Mouse (Mus musculus) hindbrain, embryonic 15.5 days (tissue): ENCODE measurements at regions not wholly inside any gene's neighbourhood (a gene's known extent, or its start where the extent isn't known, plus 50 kb on each side); places are given as distances from the start of the nearest gene placed in this dataset.

Source experiments
- ATAC-seq: fragments of 200-750 bp; cut with Nextera tagmentation; 2 replicates; pipeline ENCODE4 v1.8.0; 2017; ENCODE audit warnings: low read depth, moderate number of reproducible peaks, moderate TSS enrichment; ENCODE audit not compliant: low FRiP score
- H3K27ac ChIP-seq: fragments of 300-500 bp; sonication (generic); replicated peaks from 2 replicates; pipeline ENCODE4 v1.5.1; 2015; ENCODE audit warnings: mild to moderate bottlenecking, inconsistent platforms
- H3K27me3 ChIP-seq: fragments of 300-500 bp; sonication (generic); 2 replicates; pipeline ENCODE4 v1.6.1; 2015; ENCODE audit warnings: control low read depth, inconsistent platforms
- H3K36me3 ChIP-seq: fragments of 300-500 bp; sonication (generic); 2 replicates; pipeline ENCODE4 v1.6.1; 2015; ENCODE audit warnings: control low read depth, inconsistent platforms
- H3K4me1 ChIP-seq: fragments of 300-500 bp; sonication (generic); replicated peaks from 2 replicates; pipeline ENCODE4 v1.6.1; 2015; ENCODE audit warnings: control low read depth, inconsistent platforms
- H3K4me2 ChIP-seq: fragments of 300-500 bp; sonication (generic); 2 replicates; pipeline ENCODE4 v1.6.1; 2015; ENCODE audit warnings: moderate library complexity, mild to moderate bottlenecking, inconsistent platforms
- H3K4me3 ChIP-seq: fragments of 300-500 bp; sonication (generic); 2 replicates; pipeline ENCODE4 v1.5.1; 2015; ENCODE audit warnings: mild to moderate bottlenecking, inconsistent platforms
- H3K9ac ChIP-seq: fragments of 300-500 bp; sonication (generic); 2 replicates; pipeline ENCODE4 v1.6.1; 2015; ENCODE audit warnings: inconsistent platforms
- H3K9me3 ChIP-seq: fragments of 300-500 bp; sonication (generic); 2 replicates; pipeline ENCODE4 v1.6.1; 2016; ENCODE audit warnings: control low read depth, inconsistent platforms
- WGBS: fragments of 180-500 bp; shearing (Covaris S2); methylation state at CpG from one replicate; pipeline ENCODE4 v1.1.7; 2015; 5-methylcytosine and 5-hydroxymethylcytosine counted together

DNA sequence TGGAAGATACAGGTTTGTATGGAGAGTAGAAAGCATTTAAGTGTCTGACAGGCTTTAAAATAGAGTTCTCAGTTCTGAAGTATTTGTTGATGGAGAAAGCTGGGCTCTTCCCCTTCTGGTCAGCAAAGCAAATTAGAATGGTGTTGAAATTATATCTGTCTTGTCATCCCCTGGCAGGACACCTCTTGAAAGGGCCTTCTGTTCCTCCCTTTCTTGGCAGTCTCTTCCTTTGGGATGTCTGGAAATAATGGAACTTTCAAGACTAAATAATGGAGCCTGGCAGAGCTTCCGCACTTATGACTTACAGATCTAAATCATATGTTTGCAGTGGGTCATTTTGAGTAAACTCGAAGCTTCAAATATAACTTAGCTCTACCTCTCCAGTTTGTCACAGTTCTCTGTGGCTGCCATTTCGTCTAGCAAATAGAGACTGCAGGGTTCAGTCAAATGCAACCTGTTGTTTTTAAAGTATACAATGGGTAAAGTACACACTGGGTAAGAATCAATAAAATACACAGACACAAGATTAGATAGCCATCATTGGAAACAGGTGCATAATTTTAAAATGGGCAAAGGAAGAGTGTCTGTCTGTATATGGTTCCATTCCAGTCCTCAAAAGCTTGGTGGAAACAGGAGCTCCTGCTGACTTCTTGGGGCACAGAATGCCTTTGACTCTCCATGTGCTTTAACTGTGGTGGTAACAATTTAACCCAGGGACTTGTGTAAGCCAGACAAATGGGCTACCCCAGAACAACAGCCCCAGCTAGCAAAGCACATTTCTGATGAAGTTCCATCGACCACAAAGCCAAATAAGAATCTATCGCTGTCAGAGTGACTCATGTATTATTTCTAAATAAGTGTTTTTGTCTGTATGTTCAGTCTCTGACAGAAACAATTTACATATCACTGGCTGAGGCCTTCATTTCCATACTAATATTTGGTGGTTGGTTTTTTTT lies 3524.4 kb upstream of the Gm7489 start:
- Histone ChIP-seq H3K27ac (no peak overlapping the region), H3K9me3 (no peaks in the 10 kb centered on the region), H3K9ac (no peak overlapping the region), H3K36me3 (no peaks in the 10 kb centered on the region), H3K4me2 (no peak overlapping the region), H3K4me1 (no peaks in the 10 kb centered on the region), H3K27me3 (no peaks in the 10 kb centered on the region), H3K4me3 (no peak overlapping the region)
- ATAC-seq: no peak
- whole genome bisulfite sequencing: 73% methylated on average over 5 of the region's 5 CpGs

GRCm38 (mm10) chr15:50361334-50361733 lies 3523.4 kb upstream of the Gm7489 start:
- ATAC-seq: no peak
- WGBS: 86% methylated on average over 8 of the region's 8 CpGs
- Histone ChIP-seq H3K4me1 (no peaks in the 10 kb centered on the region), H3K27ac (no peak overlapping the region), H3K9me3 (no peaks in the 10 kb centered on the region), H3K9ac (no peak overlapping the region), H3K36me3 (no peaks in the 10 kb centered on the region), H3K27me3 (no peaks in the 10 kb centered on the region), H3K4me3 (no peak overlapping the region), H3K4me2 (no peak overlapping the region)

- no peak overlapping the region for H3K9ac ChIP-seq
- no peak for ATAC-seq
- no peaks in the 10 kb centered on the region for H3K27me3 ChIP-seq
- no peaks in the 10 kb centered on the region for H3K36me3 ChIP-seq
- no peak overlapping the region for H3K27ac ChIP-seq
- no peaks in the 10 kb centered on the region for H3K9me3 ChIP-seq
- WGBS: 80% methylated on average over 4 of the region's 4 CpGs
- H3K4me1 ChIP-seq: no peaks in the 10 kb centered on the region
- H3K4me2 ChIP-seq: no peak overlapping the region
- no peak overlapping the region for H3K4me3 ChIP-seq
These were observed 3522.8 kb upstream of the Gm7489 start for GRCm38 (mm10) chr15:50361751-50362507.

DNA sequence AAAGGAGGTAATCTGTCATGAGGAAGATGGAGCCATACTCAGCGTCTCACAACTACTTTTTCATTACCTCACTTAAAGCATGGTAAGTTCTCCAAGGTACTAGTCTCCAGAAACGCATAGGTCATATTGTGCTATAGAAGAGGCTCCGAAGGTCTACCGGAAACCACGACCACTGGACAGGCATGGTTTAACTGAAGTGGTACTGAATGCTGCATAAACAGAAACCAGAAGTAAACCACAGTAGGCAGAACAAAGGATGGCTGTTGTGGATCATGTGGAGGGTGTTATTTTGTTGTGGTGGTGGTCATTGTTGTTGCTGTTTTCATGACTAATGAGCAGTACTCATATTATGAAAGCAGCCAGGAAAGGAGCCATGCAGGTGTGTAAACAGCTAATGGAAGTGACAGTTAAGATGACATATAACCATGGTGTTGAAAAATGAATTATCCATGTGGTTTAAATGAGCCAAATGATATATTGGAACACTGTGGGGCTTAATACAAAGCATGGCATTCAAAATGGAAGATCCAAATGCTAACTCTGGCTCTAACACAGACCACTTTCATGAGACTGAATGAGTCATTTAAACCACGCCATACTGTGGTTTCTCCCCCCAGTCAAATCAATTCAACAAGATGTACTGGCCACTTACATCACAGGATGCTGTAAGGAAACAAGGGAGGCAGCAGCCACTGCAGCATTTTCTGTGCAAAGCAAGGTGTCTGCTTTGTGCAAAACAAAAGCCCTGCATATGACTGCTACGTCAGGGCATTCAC lies 3484.5 kb upstream of the Gm7489 start:
- 84% methylated on average over 7 of the region's 7 CpGs for WGBS

GRCm38 (mm10) chr15:50401386-50401785 lies 3483.3 kb upstream of the Gm7489 start:
- Histone ChIP-seq H3K4me1 (no peaks in the 10 kb centered on the region), H3K9me3 (no peaks in the 10 kb centered on the region), H3K4me2 (no peak overlapping the region), H3K27me3 (no peaks in the 10 kb centered on the region), H3K27ac (no peak overlapping the region), H3K36me3 (no peaks in the 10 kb centered on the region), H3K4me3 (no peak overlapping the region), H3K9ac (no peak overlapping the region)
- ATAC-seq: no peak
- 95% methylated on average over 2 of the region's 2 CpGs for WGBS

More for the DNA sequence above, 3484.5 kb upstream of the Gm7489 start:
- Histone ChIP-seq H3K4me3 (no peak overlapping the region), H3K27ac (no peak overlapping the region), H3K27me3 (no peaks in the 10 kb centered on the region), H3K9ac (no peak overlapping the region), H3K4me1 (no peaks in the 10 kb centered on the region), H3K4me2 (no peak overlapping the region), H3K36me3 (no peaks in the 10 kb centered on the region), H3K9me3 (no peaks in the 10 kb centered on the region)
- ATAC-seq: no peak

DNA sequence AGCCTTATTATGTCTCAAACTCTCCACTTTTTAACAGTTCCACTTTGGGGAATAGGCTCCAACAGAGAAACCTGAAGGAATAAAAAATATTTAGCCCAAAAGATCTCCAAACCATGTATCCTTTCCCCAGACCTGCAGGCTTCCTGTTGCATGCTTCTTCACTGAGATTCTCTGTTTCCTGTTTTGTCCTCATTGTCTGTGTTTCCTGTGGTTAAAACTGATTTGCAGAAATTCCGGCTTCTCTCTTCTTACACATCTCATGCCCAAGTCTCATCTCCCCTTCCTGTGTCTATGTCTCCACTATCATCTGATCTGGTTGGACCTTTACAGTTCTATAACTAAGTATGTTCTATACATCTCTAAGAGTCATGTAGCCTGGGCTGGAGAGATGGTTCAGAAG lies 3482.2 kb upstream of the Gm7489 start:
- H3K27ac ChIP-seq: no peak overlapping the region
- WGBS: 82% methylated on average over 1 of the region's 1 CpGs
- no peak overlapping the region for H3K4me2 ChIP-seq
- no peak for ATAC-seq
- H3K4me3 ChIP-seq: no peak overlapping the region
- H3K9ac ChIP-seq: no peak overlapping the region
- no peaks in the 10 kb centered on the region for H3K9me3 ChIP-seq
- no peaks in the 10 kb centered on the region for H3K36me3 ChIP-seq
- H3K27me3 ChIP-seq: no peaks in the 10 kb centered on the region
- H3K4me1 ChIP-seq: no peaks in the 10 kb centered on the region

- no peaks in the 10 kb centered on the region for H3K27me3 ChIP-seq
- no peaks in the 10 kb centered on the region for H3K9me3 ChIP-seq
- H3K36me3 ChIP-seq: no peaks in the 10 kb centered on the region
- H3K9ac ChIP-seq: no peak overlapping the region
- H3K4me3 ChIP-seq: no peak overlapping the region
- H3K27ac ChIP-seq: no peak overlapping the region
- no peaks in the 10 kb centered on the region for H3K4me1 ChIP-seq
- WGBS: 90% methylated on average over 2 of the region's 2 CpGs
- ATAC-seq: no peak
- H3K4me2 ChIP-seq: no peak overlapping the region
These were observed 3480.8 kb upstream of the Gm7489 start for GRCm38 (mm10) chr15:50403883-50404282.

DNA sequence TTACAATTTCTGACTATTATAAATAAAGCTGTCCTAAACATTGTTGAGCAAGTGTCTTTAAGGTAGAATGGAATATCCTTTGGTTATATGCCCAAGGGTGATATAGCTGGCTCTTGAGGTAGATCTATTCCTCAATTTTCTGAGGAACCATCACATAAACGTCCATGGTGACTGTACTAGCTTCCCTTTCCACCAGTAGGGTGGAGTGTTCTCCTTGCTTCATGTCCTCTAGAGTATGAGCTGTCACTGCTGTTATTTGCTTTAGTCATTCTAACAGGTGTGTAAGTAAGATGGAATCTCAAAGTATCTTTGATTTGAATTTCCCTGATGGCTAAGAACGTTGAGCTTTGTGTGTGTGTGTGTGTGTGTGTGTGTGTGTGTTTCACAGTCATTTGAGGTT lies 3475.7 kb upstream of the Gm7489 start:
- no peak overlapping the region for H3K27ac ChIP-seq
- no peaks in the 10 kb centered on the region for H3K4me1 ChIP-seq
- 59% methylated on average over 2 of the region's 2 CpGs for WGBS
- no peaks in the 10 kb centered on the region for H3K27me3 ChIP-seq
- no peaks in the 10 kb centered on the region for H3K36me3 ChIP-seq
- ATAC-seq: no peak
- no peak overlapping the region for H3K4me3 ChIP-seq
- H3K9ac ChIP-seq: no peak overlapping the region
- no peak overlapping the region for H3K4me2 ChIP-seq
- no peaks in the 10 kb centered on the region for H3K9me3 ChIP-seq

DNA sequence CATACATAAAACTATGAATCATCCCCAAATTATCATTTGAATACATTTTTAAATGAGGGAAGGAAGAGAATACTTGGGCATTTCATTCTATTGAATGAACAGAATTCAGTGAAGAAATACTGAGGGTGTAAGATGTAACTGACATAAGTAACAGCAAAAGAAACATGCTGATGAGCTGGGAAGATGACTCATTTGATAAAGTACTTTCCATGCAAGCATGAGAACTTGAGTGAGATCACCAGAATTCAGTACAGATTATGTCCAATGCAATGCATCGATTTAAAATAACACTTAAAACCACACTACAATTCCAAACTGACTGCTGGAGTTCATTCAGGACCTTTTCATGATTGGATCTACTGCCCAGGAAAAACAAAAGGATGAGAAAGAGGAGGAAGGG lies 3467.1 kb upstream of the Gm7489 start:
- no peaks in the 10 kb centered on the region for H3K27me3 ChIP-seq
- H3K36me3 ChIP-seq: no peaks in the 10 kb centered on the region
- H3K27ac ChIP-seq: no peak overlapping the region
- WGBS: 92% methylated on average over 1 of the region's 1 CpGs
- no peak for ATAC-seq
- no peak overlapping the region for H3K9ac ChIP-seq
- H3K9me3 ChIP-seq: no peaks in the 10 kb centered on the region
- H3K4me3 ChIP-seq: no peak overlapping the region
- no peak overlapping the region for H3K4me2 ChIP-seq
- no peaks in the 10 kb centered on the region for H3K4me1 ChIP-seq

DNA sequence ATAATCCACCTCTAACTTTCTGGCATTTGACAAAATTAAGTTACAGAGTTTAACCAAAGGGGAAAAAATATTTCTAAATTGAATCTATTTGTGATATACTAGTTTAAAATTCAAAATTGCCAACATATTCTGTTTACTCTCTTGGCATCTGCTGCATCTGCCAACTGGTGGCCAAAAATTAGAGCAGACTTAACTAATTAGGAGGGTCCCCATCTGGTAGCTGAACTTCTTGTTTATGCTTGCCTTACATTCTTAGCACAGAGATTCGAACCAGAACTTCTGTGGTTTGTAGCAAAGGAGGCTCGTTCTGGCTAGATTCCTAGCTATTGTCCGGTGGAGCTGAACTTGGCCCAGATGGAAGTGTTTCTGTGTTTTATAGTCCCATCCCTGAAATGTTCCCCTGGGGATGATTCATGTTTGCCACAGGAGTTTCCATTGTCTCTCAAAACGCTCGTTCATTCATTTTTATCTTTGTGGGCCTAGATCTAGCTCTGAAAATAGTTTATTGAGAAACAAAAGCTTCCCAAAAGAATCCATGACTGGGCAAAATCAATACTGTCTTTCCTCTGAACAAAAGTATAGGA lies 3461.5 kb upstream of the Gm7489 start:
- Histone ChIP-seq H3K9me3 (no peaks in the 10 kb centered on the region), H3K4me2 (no peak overlapping the region), H3K4me1 (no peaks in the 10 kb centered on the region), H3K9ac (no peak overlapping the region), H3K27ac (no peak overlapping the region), H3K4me3 (no peak overlapping the region), H3K27me3 (no peaks in the 10 kb centered on the region), H3K36me3 (no peaks in the 10 kb centered on the region)
- ATAC-seq: no peak
- WGBS: 76% methylated on average over 5 of the region's 5 CpGs

DNA sequence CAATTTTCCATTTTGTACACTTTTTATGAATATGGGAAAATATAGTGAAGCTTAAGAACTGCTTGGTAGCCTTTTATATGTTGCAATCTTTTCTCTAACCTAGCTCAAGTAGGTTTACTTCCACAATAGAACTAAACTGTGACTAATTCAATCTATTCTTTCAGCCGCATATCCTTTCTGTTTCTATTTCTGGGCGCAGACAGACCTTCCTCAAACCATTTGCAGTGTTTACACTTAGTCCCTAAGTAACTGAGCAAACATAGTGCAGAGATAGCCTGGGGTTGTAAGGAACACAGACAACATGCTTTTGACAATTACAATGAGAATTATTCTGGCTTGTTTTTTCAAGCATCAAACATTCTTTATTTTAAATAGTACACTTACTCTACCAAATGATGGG lies 3435.1 kb upstream of the Gm7489 start:
- WGBS: 57% methylated on average over 2 of the region's 2 CpGs
- no peak overlapping the region for H3K9ac ChIP-seq
- H3K4me3 ChIP-seq: no peak overlapping the region
- no peak for ATAC-seq
- H3K4me2 ChIP-seq: no peak overlapping the region
- no peaks in the 10 kb centered on the region for H3K4me1 ChIP-seq
- no peaks in the 10 kb centered on the region for H3K27me3 ChIP-seq
- no peaks in the 10 kb centered on the region for H3K36me3 ChIP-seq
- H3K27ac ChIP-seq: no peak overlapping the region
- H3K9me3 ChIP-seq: no peaks in the 10 kb centered on the region
